Mouse (Mus musculus): ENCODE results near the gene Tnnc1.

GRCm38 (mm10) chr14:31181512-31181911, 26.6 kb upstream of the Tnnc1 start:
- TF ChIP-seq POLR2A (IDR thresholded peaks at IDR 0.05; ENCODE audit: low read depth, low read length) (no peak), CTCF (IDR thresholded peaks at IDR 0.05; ENCODE audit: extremely low read depth, insufficient read depth, insufficient read length, insufficient replicate concordance) (no peak)

Measured in spleen, adult 2 months (tissue).